Mouse (Mus musculus) heart, adult 2 months (tissue): ENCODE measurements around the gene Smad1. TPM values are rescaled to one million over a fixed set of nuclear protein-coding genes. Genes with fewer than 3 reads are reported as not detected.

Experiments used
- DNase-seq, 2 experiments: peaks; one replicate each; pipeline ENCODE4 v3.0.0; 2021
- H3K27ac ChIP-seq: fragments of 200-600 bp; 2 replicates; pipeline ENCODE4 v1.8.1; 2022
- H3K27me3 ChIP-seq: fragments of 200-500 bp; 2 replicates; pipeline ENCODE4 v1.6.1; 2012; ENCODE audit warnings: mild to moderate bottlenecking, low read length, inconsistent platforms, mixed read lengths; ENCODE audit not compliant: control insufficient read depth, insufficient read depth
- H3K36me3 ChIP-seq: fragments of 200-500 bp; 2 replicates; pipeline ENCODE4 v1.6.1; 2012; ENCODE audit warnings: low read length, inconsistent platforms; ENCODE audit not compliant: control insufficient read depth, insufficient read depth
- H3K4me1 ChIP-seq: fragments of 200-500 bp; 2 replicates; pipeline ENCODE4 v1.6.1; 2011; ENCODE audit warnings: low read length; ENCODE audit not compliant: control insufficient read depth, insufficient read depth
- H3K4me3 ChIP-seq: fragments of 200-600 bp; 2 replicates; pipeline ENCODE4 v1.8.1; 2022
- H3K79me2 ChIP-seq: fragments of 200-500 bp; replicated peaks from 2 replicates; pipeline ENCODE4 v1.6.1; 2012; ENCODE audit warnings: mild to moderate bottlenecking, inconsistent platforms, low read length, moderate library complexity, mixed read lengths; ENCODE audit not compliant: control insufficient read depth, insufficient read depth
- H3K9ac ChIP-seq: fragments of 200-500 bp; 2 replicates; pipeline ENCODE4 v1.6.1; 2012; ENCODE audit warnings: low read depth, mild to moderate bottlenecking, control low read depth, inconsistent platforms, low read length, mixed read lengths
- CTCF ChIP-seq: fragments of 200-600 bp; IDR thresholded peaks from 2 replicates; pipeline ENCODE4 v1.8.1; 2022; ENCODE audit warnings: antibody characterized with exemption, mild to moderate bottlenecking, moderate library complexity
- EP300 ChIP-seq: fragments of 200-500 bp; IDR thresholded peaks from 2 replicates; pipeline ENCODE4 v1.6.1; 2011; ENCODE audit warnings: low read depth, low read length, control low read depth; ENCODE audit not compliant: insufficient read depth
- POLR2A ChIP-seq: fragments of 200-500 bp; IDR thresholded peaks from 2 replicates; pipeline ENCODE4 v1.6.1; 2011; ENCODE audit warnings: mild to moderate bottlenecking, low read depth, low read length, control low read depth; ENCODE audit not compliant: insufficient read depth
- WGBS: fragments of 180-500 bp; shearing (Covaris S2); methylation state at CpG from one replicate; pipeline ENCODE4 v1.1.7; 2018; 5-methylcytosine and 5-hydroxymethylcytosine counted together
- intact Hi-C: fragments of 180-260 bp; cut with DNase I; formaldehyde crosslinking; loops from one replicate; pipeline ENCODE4 v1.15.1; 2025
- polyA plus RNA-seq: library from polyadenylated mRNA; depleted of rRNA; stranded (reverse); fragments of >200 nt; gene quantifications from 2 replicates; pipeline ENCODE4 v1.2.3, GENCODE M21; 2012
- total RNA-seq, 2 experiments: library from RNA; stranded (reverse); gene quantifications; 2 replicates each; pipeline ENCODE4 v1.2.3; 2021

Gene Smad1
- total and polyA plus RNA-seq, 3 experiments = 12.7 to 18.0 (median 14.0) TPM

- no peak overlapping the region for H3K4me3 ChIP-seq
- WGBS = 44% methylated on average over 9 of the region's 9 CpGs
- H3K36me3 ChIP-seq = peaks cover 9% of the 10 kb centered on the region
- H3K79me2 ChIP-seq = peaks cover 5% of the 10 kb centered on the region
- peaks cover 22% of the 10 kb centered on the region for H3K4me1 ChIP-seq
- DNase-seq = no peak
- no peak for TF ChIP-seq POLR2A
- no peak for TF ChIP-seq CTCF
- TF ChIP-seq EP300 = no peak
- no peak overlapping the region for H3K9ac ChIP-seq
- peak overlapping the region; percentile 43 for H3K27ac ChIP-seq
- H3K27me3 ChIP-seq = no peaks in the 10 kb centered on the region
- intact Hi-C loops = loop anchor here (5.0 kb wide), 1 partner anchor 37 kb away; the partner anchor contains the start of gene Smad1
These were observed 39.0 kb downstream of the Smad1 start for GRCm38 (mm10) chr8:79360302-79360701.

- WGBS = 69% methylated on average over 16 of the region's 16 CpGs
- peak in 1 of 2 experiments; percentile 39 for DNase-seq
- intact Hi-C loops = no loop called here
- H3K4me3 ChIP-seq = no peak overlapping the region
- H3K79me2 ChIP-seq = peaks cover 3% of the 10 kb centered on the region; the same call in 1 of the 2 replicates
- peak overlapping the region; percentile 31 for H3K27ac ChIP-seq
- no peaks in the 10 kb centered on the region for H3K27me3 ChIP-seq
- peaks cover 7% of the 10 kb centered on the region for H3K4me1 ChIP-seq
- no peak for TF ChIP-seq EP300
- H3K9ac ChIP-seq = no peak overlapping the region
- peaks cover 7% of the 10 kb centered on the region for H3K36me3 ChIP-seq
These were observed 43.4 kb downstream of the Smad1 start for GRCm38 (mm10) chr8:79355721-79356434.

GRCm38 (mm10) chr8:79354009-79354408 lies 45.3 kb downstream of the Smad1 start:
- DNase-seq = no peak
- Histone ChIP-seq H3K4me3 (no peak overlapping the region), H3K79me2 (peaks cover 1% of the 10 kb centered on the region; the same call in 1 of the 2 replicates), H3K9ac (no peak overlapping the region), H3K27ac (no peak overlapping the region), H3K36me3 (peaks cover 10% of the 10 kb centered on the region), H3K4me1 (peaks cover 3% of the 10 kb centered on the region), H3K27me3 (no peaks in the 10 kb centered on the region)
- TF ChIP-seq EP300 (no peak), CTCF (no peak), POLR2A (no peak)
- intact Hi-C loops = no loop called here
- WGBS = 86% methylated on average over 7 of the region's 7 CpGs

GRCm38 (mm10) chr8:79351916-79352315 lies 47.4 kb downstream of the Smad1 start:
- TF ChIP-seq EP300 = no peak
- 78% methylated on average over 8 of the region's 8 CpGs for WGBS
- Histone ChIP-seq H3K4me3 (no peak overlapping the region), H3K36me3 (peaks cover 8% of the 10 kb centered on the region), H3K27me3 (no peaks in the 10 kb centered on the region), H3K27ac (no peak overlapping the region), H3K9ac (no peak overlapping the region), H3K4me1 (peaks cover 3% of the 10 kb centered on the region), H3K79me2 (peaks cover 1% of the 10 kb centered on the region; the same call in 1 of the 2 replicates)
- no peak for DNase-seq
- intact Hi-C loops = no loop called here

- Histone ChIP-seq H3K27me3 (no peaks in the 10 kb centered on the region), H3K9ac (no peak overlapping the region), H3K27ac (peak overlapping the region; percentile 53), H3K4me1 (peaks cover 3% of the 10 kb centered on the region), H3K4me3 (no peak overlapping the region), H3K36me3 (peaks cover 8% of the 10 kb centered on the region), H3K79me2 (no peaks in the 10 kb centered on the region; the same call in 1 of the 2 replicates)
- TF ChIP-seq POLR2A (no peak), CTCF (no peak)
- DNase-seq = no peak
- 53% methylated on average over 3 of the region's 3 CpGs for WGBS
- intact Hi-C loops = no loop called here
These were observed 48.5 kb downstream of the Smad1 start for GRCm38 (mm10) chr8:79350805-79351204.

- 35% methylated on average over 6 of the region's 6 CpGs for WGBS
- peak; percentile 66 to 83 for DNase-seq
- intact Hi-C loops = no loop called here
- Histone ChIP-seq H3K9ac (no peak overlapping the region), H3K36me3 (peaks cover 4% of the 10 kb centered on the region), H3K79me2 (no peaks in the 10 kb centered on the region; the same call in 1 of the 2 replicates), H3K4me3 (no peak overlapping the region), H3K27ac (peak overlapping the region; percentile 53), H3K4me1 (peaks cover 3% of the 10 kb centered on the region), H3K27me3 (no peaks in the 10 kb centered on the region)
- TF ChIP-seq EP300 (peak; percentile 88), CTCF (peak; percentile 61), POLR2A (peak; percentile 55; the same call in 1 of the 2 replicates)
These were observed 49.2 kb downstream of the Smad1 start for GRCm38 (mm10) chr8:79350094-79350593.
